Mouse (Mus musculus) kidney, embryonic 14.5 days (tissue): Measurements from ENCODE around the gene Trim65. TPM values are rescaled to one million over a fixed set of nuclear protein-coding genes. Genes with fewer than 3 reads are reported as not detected.

Source experiments
- ATAC-seq: fragments of 200-750 bp; cut with Nextera tagmentation; 2 replicates; pipeline ENCODE4 v1.8.0; 2017; ENCODE audit warnings: moderate number of reproducible peaks, mild to moderate bottlenecking, moderate TSS enrichment, moderate library complexity; ENCODE audit not compliant: low FRiP score, low TSS enrichment
- H3K27ac ChIP-seq: fragments of 300-500 bp; sonication (generic); 2 replicates; pipeline ENCODE4 v1.5.1; 2014; ENCODE audit warnings: low read depth, mild to moderate bottlenecking, low read length, moderate library complexity, mixed read lengths
- H3K27me3 ChIP-seq: fragments of 300-500 bp; sonication (generic); 2 replicates; pipeline ENCODE4 v1.6.1; 2014; ENCODE audit warnings: mild to moderate bottlenecking, low read length; ENCODE audit not compliant: control insufficient read depth, insufficient read depth
- H3K36me3 ChIP-seq: fragments of 300-500 bp; sonication (generic); 2 replicates; pipeline ENCODE4 v1.6.1; 2014; ENCODE audit warnings: low read length, mixed read lengths; ENCODE audit not compliant: control insufficient read depth, insufficient read depth
- H3K4me1 ChIP-seq: fragments of 300-500 bp; sonication (generic); 2 replicates; pipeline ENCODE4 v1.6.1; 2014; ENCODE audit warnings: low read length, mixed read lengths; ENCODE audit not compliant: control insufficient read depth, insufficient read depth
- H3K4me2 ChIP-seq: fragments of 300-500 bp; sonication (generic); replicated peaks from 2 replicates; pipeline ENCODE4 v1.6.1; 2014; ENCODE audit warnings: low read depth, mild to moderate bottlenecking, low read length
- H3K4me3 ChIP-seq: fragments of 300-500 bp; sonication (generic); 2 replicates; pipeline ENCODE4 v1.5.1; 2014; ENCODE audit warnings: mild to moderate bottlenecking, low read length
- H3K9ac ChIP-seq: fragments of 300-500 bp; sonication (generic); 2 replicates; pipeline ENCODE4 v1.6.1; 2014; ENCODE audit warnings: low read depth, mild to moderate bottlenecking, low read length, moderate library complexity
- H3K9me3 ChIP-seq: fragments of 300-500 bp; sonication (generic); 2 replicates; pipeline ENCODE4 v1.6.1; 2016; ENCODE audit warnings: low read length; ENCODE audit not compliant: control insufficient read depth
- WGBS: fragments of 180-500 bp; shearing (Covaris S2); extraction: QIAGEN DNeasy Blood & Tissue Kit; methylation state at CpG from one replicate; pipeline ENCODE4 v1.1.7; 2014; 5-methylcytosine and 5-hydroxymethylcytosine counted together
- polyA plus RNA-seq: library from polyadenylated mRNA; unstranded; fragments of >200 nt; fragmentation: Nextera tagmentation; extraction: Ambion mirVana; gene quantifications from 2 replicates; pipeline ENCODE4 v1.2.1, GENCODE M21; 2014

Trim65 gene
- polyA plus RNA-seq, 1 experiment from 2014 or later, result 4.1 TPM

DNA sequence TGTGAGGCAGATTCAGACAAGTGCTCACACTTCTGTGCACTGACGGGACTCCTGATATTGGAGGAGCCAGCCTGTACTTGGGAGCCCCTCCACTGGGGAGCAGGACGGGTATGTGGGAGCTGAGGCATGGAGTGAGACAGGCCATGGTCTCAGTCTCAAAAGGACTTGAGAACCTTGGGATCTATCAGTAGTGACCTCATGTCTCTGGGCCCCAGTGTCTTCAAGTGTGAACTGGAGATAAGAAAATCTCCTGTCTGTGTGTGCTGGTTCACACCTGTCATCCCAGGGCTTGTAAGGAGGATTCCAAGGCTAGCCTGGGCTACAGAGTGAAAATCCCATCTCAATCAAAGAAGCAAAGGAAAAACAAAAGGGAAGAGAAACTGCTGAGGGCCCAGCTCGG is 12.5 kb upstream of the Trim65 start:
- no peak overlapping the region for H3K4me2 ChIP-seq
- H3K9ac ChIP-seq, result no peak overlapping the region
- H3K36me3 ChIP-seq, result peaks cover 65% of the 10 kb centered on the region
- no peak overlapping the region for H3K4me3 ChIP-seq
- no peaks in the 10 kb centered on the region for H3K4me1 ChIP-seq
- no peak for ATAC-seq
- H3K27me3 ChIP-seq, result no peaks in the 10 kb centered on the region
- no peaks in the 10 kb centered on the region for H3K9me3 ChIP-seq
- WGBS, result 91% methylated on average over 3 of the region's 3 CpGs
- no peak overlapping the region for H3K27ac ChIP-seq

DNA sequence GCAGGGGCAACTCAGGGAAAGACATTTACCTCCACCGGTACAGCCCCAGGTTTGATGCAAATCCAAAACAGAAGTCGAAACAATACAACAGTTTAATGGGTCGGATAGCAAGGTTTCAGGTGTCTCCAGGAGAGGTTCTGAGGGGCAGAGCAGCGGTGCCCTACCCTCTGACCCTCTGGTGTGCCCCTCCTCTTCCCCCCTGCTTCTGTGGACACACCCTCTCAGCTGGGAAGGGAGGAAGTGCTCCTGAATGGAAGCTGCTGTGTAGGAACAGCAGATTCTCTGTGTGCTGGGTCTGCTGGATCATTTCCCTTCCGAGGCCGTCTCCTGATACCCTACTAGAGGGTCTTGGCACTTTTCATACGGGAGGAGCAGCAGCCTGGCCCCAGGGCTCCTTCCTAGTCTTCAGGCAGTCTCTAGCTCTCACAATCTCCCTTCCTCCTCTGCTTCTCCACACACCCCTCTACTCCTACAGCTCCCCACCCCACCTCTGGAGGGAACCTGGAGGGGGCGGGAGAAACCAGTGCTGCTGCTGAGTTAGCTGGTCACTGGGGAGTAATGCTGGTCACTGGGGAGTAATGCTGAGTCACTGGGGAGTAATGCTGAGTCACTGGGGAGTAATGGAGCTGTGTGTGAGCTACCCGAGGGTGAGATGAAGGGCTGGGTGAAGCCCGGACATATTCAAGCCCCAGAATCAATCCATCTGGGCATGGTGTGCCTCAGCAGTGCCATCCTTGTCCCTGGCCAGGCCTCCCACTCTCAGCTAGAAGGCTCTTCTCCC is 11.5 kb upstream of the Trim65 start:
- Histone ChIP-seq H3K36me3 (peaks cover 55% of the 10 kb centered on the region), H3K9me3 (no peaks in the 10 kb centered on the region), H3K27me3 (no peaks in the 10 kb centered on the region), H3K4me1 (peaks cover 5% of the 10 kb centered on the region; the same call in 1 of the 2 replicates), H3K4me2 (no peak overlapping the region), H3K27ac (no peak overlapping the region), H3K4me3 (no peak overlapping the region), H3K9ac (no peak overlapping the region)
- 69% methylated on average over 10 of the region's 10 CpGs for WGBS
- no peak for ATAC-seq

DNA sequence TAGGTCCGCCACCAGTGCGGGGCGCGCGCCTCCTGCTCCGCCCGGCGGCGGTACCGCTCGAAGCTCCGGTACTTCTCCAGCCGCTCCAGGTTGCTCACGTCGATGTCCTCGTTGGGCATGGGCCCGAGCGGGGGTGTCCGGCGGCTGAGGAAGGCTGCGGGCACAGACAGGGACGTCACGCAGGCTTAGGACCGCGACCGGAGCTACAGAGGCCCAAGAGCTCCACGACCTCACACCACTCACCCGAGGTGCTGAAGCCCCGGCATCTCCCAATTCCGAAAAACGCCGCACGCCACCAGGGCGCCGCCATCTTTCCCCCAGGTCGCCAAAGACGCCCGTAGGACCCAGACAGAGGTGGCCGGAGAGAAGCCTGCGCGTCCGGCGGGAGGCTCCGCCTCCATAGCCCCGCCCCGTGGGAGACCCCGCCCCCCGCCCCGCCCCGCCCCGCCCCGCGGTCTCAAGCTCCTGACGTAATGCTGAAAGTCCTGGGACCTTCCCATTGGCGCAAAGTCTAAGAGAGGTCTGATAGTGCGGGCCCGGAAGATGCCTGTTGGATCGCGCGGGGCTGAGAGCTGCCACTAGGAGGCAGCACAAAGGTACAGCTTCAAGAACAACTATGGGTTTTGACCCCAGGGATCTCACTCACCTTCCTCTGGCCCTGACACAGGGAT is 7.7 kb upstream of the Trim65 start, which contains the start of gene Mrpl38:
Gene Mrpl38, minus strand, starts transcription at position 401 of the 671 bp plus-strand sequence.
- peak; percentile 96 for ATAC-seq

DNA sequence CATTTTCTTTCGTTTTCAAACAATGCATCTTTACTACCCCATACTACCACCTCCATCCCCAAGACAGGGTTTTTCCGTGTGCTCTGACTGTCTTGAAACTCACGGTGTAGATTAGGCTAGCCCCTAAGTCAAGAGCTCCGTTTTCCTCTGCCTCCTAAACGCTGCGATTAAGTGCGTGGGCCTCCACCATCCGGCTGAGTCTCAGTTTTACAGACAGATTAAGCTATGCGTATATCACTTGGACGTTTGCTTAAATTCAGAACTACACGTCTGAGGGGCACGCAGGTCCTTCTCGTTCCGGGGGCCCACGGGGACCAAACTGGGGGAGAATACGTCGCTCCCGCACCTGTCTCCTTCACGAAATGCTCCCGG is 7.2 kb upstream of the Trim65 start:
- Histone ChIP-seq H3K27me3 (no peaks in the 10 kb centered on the region), H3K4me1 (peaks cover 5% of the 10 kb centered on the region; the same call in 1 of the 2 replicates), H3K36me3 (peaks cover 43% of the 10 kb centered on the region), H3K27ac (peak overlapping the region; percentile 76), H3K4me2 (peak overlapping the region; percentile 71), H3K4me3 (peak overlapping the region; percentile 98), H3K9me3 (no peaks in the 10 kb centered on the region), H3K9ac (peak overlapping the region; percentile 84)
- ATAC-seq, result no peak
- under 1% methylated on average over 20 of the region's 20 CpGs for WGBS

More for the DNA sequence above, 7.7 kb upstream of the Trim65 start, which contains the start of gene Mrpl38:
- H3K36me3 ChIP-seq, result peaks cover 46% of the 10 kb centered on the region
- peak within 1 kb of the TSS; percentile 84 for H3K9ac ChIP-seq
- H3K9me3 ChIP-seq, result no peaks in the 10 kb centered on the region
- peak within 1 kb of the TSS; percentile 71 for H3K4me2 ChIP-seq
- WGBS, result under 1% methylated on average over 60 of the region's 60 CpGs
- H3K27ac ChIP-seq, result peak within 1 kb of the TSS; percentile 76
- H3K4me1 ChIP-seq, result peaks cover 5% of the 10 kb centered on the region; the same call in 1 of the 2 replicates
- no peaks in the 10 kb centered on the region for H3K27me3 ChIP-seq
- peak within 1 kb of the TSS; percentile 98 for H3K4me3 ChIP-seq

DNA sequence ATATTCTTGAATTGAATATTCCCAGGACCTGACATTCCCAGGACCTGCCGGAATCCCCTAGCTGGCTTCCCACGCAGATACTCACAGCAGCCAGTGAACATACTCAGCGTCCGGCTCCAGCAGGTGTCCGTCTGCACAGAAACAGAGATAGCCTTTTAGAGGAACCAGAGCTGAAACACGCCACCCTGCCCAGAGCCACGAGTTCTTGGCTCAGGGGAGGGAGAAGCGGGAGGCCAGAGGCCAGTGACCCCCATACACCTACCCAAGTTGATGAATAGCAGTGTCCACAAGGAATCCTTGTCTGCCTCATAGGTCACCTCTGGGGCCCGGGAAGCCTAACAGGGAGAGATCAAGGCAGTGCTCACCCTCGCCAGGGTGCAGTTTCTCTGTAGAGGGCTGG is 3.2 kb upstream of the Trim65 start:
- Histone ChIP-seq H3K4me3 (no peak overlapping the region), H3K36me3 (peaks cover 40% of the 10 kb centered on the region), H3K4me1 (peaks cover 8% of the 10 kb centered on the region; the same call in 1 of the 2 replicates), H3K27ac (no peak overlapping the region), H3K27me3 (no peaks in the 10 kb centered on the region), H3K4me2 (no peak overlapping the region), H3K9me3 (no peaks in the 10 kb centered on the region), H3K9ac (no peak overlapping the region)
- ATAC-seq, result no peak
- 80% methylated on average over 10 of the region's 10 CpGs for WGBS

DNA sequence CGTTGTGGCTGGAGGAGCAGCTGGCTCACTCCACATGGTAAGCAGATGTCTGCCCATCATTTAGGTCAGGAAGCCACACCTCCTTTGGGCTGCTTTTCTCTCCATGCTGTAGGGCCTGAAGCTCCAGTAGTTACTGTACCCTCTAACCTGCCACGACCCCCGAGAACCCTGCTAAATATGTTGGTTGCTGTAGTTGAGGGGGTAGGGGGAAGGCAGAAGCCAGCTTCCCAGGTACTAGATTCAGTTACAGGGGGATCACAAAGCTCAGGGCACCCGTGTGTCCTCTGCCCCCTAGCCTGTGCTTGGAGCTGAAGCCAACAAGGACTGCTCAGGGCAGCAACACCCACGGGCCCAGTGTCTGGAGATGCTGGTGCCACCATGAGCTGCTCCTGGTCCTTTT is 2.6 kb upstream of the Trim65 start:
- Histone ChIP-seq H3K36me3 (peaks cover 40% of the 10 kb centered on the region), H3K4me1 (peaks cover 8% of the 10 kb centered on the region; the same call in 1 of the 2 replicates)
- WGBS, result 84% methylated on average over 5 of the region's 5 CpGs

DNA sequence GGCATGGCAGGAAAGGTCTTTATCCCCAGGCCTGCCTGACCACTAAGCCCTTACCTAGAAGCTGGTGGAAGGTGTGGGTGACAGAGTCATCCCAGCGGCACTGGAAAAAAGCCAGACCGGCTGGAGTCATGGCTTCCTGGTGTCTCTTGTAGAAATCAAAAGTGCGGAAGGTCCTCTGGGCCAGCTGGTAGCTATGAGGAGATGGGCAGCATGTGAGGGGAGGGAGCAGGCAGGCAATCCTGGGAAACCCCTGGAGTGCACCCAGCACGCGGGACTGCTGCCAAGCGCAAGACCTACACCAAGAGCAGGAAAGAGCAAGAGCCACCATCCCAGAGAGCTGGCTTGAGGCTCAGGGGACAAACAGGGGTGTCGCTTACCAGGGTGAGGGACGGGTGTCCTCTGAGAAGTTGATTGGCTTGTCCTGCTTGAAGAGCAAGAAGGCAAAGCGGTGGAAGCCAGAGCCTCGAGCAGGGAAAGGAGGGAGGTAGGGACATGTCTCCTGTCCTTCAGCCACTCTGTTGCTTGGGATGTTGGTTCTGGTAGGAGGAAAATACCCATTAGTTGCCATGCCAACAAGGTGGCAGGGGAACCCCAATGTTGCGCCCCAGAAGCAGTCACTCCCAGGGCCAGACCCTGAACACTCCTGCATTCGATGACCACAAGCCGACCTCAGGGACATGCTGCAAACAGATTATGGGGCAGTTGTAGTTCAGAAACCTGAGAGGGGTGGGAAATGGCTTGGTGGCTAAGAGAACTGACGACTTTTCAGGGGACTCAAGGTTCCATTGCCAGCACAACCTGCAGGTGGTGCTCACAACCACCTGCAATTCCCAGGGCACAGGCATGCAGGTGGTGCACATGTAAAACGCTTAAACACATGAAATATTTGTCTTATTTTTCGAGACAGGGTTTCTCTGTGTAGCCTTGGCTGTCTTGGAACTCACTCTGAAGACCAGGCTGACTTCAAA is 1.7 kb upstream of the Trim65 start:
- H3K9me3 ChIP-seq, result no peaks in the 10 kb centered on the region
- H3K27ac ChIP-seq, result no peak overlapping the region
- no peaks in the 10 kb centered on the region for H3K27me3 ChIP-seq
- peaks cover 6% of the 10 kb centered on the region for H3K4me1 ChIP-seq
- no peak overlapping the region for H3K9ac ChIP-seq
- H3K36me3 ChIP-seq, result peaks cover 40% of the 10 kb centered on the region
- 84% methylated on average over 16 of the region's 16 CpGs for WGBS
- H3K4me2 ChIP-seq, result no peak overlapping the region
- no peak for ATAC-seq
- no peak overlapping the region for H3K4me3 ChIP-seq

More for the DNA sequence above, 2.6 kb upstream of the Trim65 start:
- Histone ChIP-seq H3K4me3 (no peak overlapping the region), H3K27ac (no peak overlapping the region), H3K4me2 (no peak overlapping the region), H3K27me3 (no peaks in the 10 kb centered on the region), H3K9me3 (no peaks in the 10 kb centered on the region), H3K9ac (no peak overlapping the region)
- no peak for ATAC-seq

DNA sequence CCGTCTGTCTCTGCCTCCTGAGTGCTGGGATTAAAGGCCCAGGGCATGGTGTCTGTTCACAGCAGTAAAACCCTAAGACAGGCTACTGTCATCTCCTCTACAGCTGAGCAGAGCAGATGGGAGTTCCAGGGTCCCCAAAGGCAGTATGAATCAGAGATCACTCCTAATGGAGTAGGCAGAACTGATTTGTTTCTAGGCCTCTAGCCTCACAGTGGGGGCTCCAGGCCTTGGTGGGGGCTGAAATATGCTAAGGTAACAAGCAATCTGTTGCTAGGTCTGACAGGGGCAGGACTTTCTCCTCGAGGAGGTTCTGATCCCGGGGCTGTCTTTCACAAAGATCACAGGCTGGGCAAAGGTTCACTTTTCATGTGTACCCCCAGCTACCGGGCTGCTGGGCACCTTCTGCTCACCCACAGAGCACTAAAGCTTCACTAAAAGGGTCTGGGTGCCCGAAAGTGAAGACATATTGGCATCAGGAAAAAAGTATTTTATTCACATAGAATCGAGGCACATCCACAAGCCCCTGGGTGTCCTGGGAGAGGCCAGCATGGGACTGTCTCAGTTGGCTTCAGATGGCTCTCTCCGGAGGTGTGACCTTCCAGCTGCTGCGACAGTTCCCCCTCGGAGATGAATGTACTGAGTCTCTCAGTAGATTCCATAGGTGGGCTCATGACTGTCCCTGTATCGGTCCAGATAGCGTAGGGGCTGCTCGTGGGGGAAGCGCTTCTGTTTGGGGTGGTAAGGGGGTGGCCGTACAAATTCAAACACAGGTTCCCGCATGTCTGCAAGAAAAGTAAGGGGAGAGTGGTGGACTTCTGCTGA is 632 bp upstream of the Trim65 start:
- Histone ChIP-seq H3K9ac (peak overlapping the region; percentile 72; the same call in 1 of the 2 replicates), H3K36me3 (peaks cover 39% of the 10 kb centered on the region), H3K27me3 (no peaks in the 10 kb centered on the region), H3K4me1 (peaks cover 7% of the 10 kb centered on the region), H3K9me3 (no peaks in the 10 kb centered on the region), H3K4me3 (peak overlapping the region; percentile 67), H3K27ac (peak overlapping the region; percentile 94), H3K4me2 (peak overlapping the region; percentile 73)
- WGBS, result 81% methylated on average over 15 of the region's 15 CpGs
- ATAC-seq, result no peak
